Mouse (Mus musculus): Measurements from ENCODE around the gene Porcn.
A peak's percentile ranks its signal among the peaks of the same experiment; 100 is the strongest.

Gene Porcn

GRCm38 (mm10) chrX:8206015-8206693 is at the start of gene Porcn:
Gene Porcn, minus strand, starts transcription at chrX:8206525.
- DNase-seq: peak; percentile 88

GRCm38 (mm10) chrX:8255807-8256206 is 49.5 kb upstream of the Porcn start:
- DNase-seq: no peak

- peak; percentile 28 for DNase-seq
Measured at GRCm38 (mm10) chrX:8253711-8254110, 47.4 kb upstream of the Porcn start.

GRCm38 (mm10) chrX:8252334-8253285 is 46.3 kb upstream of the Porcn start, which contains the start of gene Ftsj1:
Gene Ftsj1, minus strand, starts transcription at chrX:8252406.
- DNase-seq: peak; percentile 88

GRCm38 (mm10) chrX:8251789-8252333 is 45.5 kb upstream of the Porcn start:
- no peak for DNase-seq

GRCm38 (mm10) chrX:8248542-8249120 is 42.3 kb upstream of the Porcn start:
- no peak for DNase-seq

GRCm38 (mm10) chrX:8247680-8248079 is 41.4 kb upstream of the Porcn start:
- no peak for DNase-seq

GRCm38 (mm10) chrX:8238804-8239395 is 32.6 kb upstream of the Porcn start:
- no peak for DNase-seq

- no peak for DNase-seq
Measured at GRCm38 (mm10) chrX:8236704-8237103, 30.4 kb upstream of the Porcn start.

- DNase-seq: no peak
Measured at GRCm38 (mm10) chrX:8233602-8234001, 27.3 kb upstream of the Porcn start.

- no peak for DNase-seq
Measured at GRCm38 (mm10) chrX:8230272-8230671, 23.9 kb upstream of the Porcn start.

GRCm38 (mm10) chrX:8223473-8223872 is 17.1 kb upstream of the Porcn start:
- DNase-seq: no peak

- DNase-seq: no peak
Measured at GRCm38 (mm10) chrX:8222678-8223421, 16.5 kb upstream of the Porcn start.

GRCm38 (mm10) chrX:8222296-8222677 is 16.0 kb upstream of the Porcn start:
- no peak for DNase-seq

GRCm38 (mm10) chrX:8219651-8220050 is 13.3 kb upstream of the Porcn start:
- no peak for DNase-seq

- no peak for DNase-seq
Measured at GRCm38 (mm10) chrX:8218114-8218513, 11.8 kb upstream of the Porcn start.

- no peak for DNase-seq
Measured at GRCm38 (mm10) chrX:8217383-8217782, 11.1 kb upstream of the Porcn start.

- no peak for DNase-seq
Measured at GRCm38 (mm10) chrX:8211490-8212207, 5.3 kb upstream of the Porcn start.

GRCm38 (mm10) chrX:8209720-8210119 is 3.4 kb upstream of the Porcn start:
- DNase-seq: no peak

GRCm38 (mm10) chrX:8207224-8207623 is 899 bp upstream of the Porcn start:
- no peak for DNase-seq

GRCm38 (mm10) chrX:8206694-8207197 is 421 bp upstream of the Porcn start:
- no peak for DNase-seq
